Mouse (Mus musculus) activated CD4-positive, CD25-positive, alpha-beta regulatory T cell, adult 4 months (primary cell): ENCODE measurements around the gene Galr2. TPM values are rescaled to one million over a fixed set of nuclear protein-coding genes. Genes with fewer than 3 reads are reported as not detected.
"Not testable (repeated sequence)": the region's sequence is repeated elsewhere in the genome, so short reads cannot be mapped to it uniquely, and the experiment has no call there.

Experiments used
- ATAC-seq: one replicate; pipeline ENCODE4 v1.8.0; 2017
- polyA plus RNA-seq, 2 experiments: library from polyadenylated mRNA; unstranded; fragments of 100-300 nt; shearing (Covaris generic); gene quantifications; one replicate each; pipeline ENCODE4 v1.2.1; 2017

The Galr2 gene
- polyA plus RNA-seq, 2 experiments from 2014 or later: not detected

DNA sequence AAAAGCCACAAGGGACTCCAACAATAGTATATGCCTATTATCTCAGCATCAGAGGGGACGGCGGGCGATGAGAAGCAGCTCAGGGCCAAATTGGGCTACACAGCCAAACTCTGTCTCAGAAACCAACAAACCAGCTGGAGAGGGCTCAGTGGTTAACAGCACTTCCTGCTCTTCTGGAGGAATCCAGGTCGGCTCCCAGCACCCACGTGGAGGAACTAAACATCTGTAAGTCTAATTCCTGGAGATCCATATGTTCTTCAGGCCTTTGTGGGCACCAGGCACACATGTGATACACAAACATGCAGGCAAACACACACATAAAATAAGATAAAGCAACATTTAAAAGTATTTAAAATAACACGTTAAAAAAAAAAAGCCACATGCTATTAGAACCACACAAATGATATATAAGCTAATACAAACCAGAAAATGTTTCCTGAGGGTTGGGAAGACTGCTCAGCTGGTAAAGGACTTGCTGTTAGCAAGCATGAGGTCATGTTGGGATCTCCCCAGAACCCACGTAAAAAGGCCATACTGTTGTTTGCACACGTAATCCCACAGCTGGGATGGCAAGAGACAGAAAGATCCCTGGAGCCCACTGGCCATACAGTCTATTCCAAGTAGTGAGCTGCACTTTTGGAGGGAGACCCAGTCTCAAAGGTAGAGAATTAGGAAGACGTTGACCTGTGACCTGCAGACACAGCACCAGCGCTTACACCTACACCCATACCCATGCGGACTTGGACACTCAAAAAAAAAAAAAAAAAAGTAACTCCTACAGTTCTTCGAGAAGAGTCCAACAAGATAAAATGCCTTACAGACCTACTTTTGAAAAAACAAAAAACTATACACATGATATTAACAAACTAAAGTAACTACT lies 7.9 kb upstream of the Galr2 start:
- ATAC-seq: no peak

DNA sequence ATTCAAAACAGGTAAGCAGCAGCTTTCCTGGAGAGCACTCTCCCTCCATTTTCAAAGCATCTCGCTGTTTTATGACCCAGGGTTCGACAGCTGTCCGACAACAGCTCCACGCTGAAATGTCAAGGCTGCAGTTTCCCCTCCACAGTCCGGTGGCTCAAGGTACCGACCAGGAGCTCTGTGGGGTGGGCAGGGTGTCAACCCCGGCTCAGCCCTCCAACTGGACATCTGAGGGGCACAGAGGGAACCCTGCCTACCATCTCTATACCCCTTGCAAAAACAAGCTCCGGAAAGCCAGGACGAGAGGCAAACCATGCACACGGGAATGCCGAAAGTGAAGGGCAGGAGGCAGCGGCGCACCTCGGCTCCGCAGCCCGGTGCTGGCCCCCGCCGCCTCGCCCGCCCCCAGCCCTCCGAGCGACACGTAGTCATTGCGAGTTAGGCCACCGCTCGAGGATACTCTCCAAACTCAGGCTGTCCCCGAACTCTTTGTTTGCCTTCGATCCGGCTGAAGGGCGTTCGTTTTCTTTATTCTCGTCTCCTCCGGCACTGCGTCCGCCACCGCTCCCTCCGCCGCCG lies 7.2 kb upstream of the Galr2 start:
- ATAC-seq: peak; percentile 31

DNA sequence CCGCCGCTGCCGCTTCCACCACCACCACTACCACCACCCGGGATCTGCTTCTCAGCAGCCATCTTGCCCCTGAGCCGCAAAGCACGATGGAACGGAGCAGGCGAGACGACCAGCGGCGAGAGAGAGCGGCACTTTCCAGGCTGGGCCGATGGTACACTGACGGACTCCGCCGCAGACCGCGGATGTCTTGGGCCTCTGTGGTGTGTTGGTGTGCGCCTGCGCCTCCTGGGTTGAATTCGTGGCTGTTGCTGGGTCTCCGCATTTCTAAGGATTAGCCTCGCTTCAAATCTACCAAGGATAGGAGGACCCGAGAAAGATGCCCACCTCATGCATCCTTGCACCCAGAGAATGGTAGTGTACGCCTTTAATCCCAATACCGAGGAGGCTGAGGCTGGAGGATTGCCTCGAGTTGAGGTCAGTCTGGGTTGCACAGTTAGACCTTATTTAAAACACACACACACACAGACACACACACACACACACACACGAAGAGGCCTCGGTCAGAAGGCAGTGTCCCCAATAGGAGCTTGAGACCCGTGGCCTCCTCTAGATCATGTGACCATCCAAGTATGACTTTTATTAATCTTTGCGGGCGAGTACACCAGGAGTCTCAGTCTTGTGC lies 6.6 kb upstream of the Galr2 start, which contains the start of gene Srp68:
Gene Srp68, minus strand, starts transcription at position 173 of the 622 bp plus-strand sequence.
- peak; percentile 94 for ATAC-seq

DNA sequence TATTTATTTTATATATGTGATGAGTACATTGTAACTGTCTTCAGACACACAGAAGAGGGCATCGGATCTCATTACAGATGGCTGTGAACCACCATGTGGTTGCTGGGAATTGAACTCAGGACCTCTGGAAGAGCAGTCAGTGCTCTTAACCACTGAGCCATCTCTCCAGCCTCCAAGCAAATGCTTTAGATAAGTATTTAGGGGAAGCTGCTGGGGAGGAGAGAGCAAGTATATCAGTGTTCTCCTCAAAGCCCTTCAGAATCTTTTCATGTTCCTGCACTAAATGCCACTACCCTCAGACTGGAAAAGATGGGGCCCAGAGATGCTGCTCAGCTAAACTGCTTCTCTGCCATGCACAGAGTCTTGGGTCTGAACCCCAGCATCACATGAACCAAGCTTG lies 3.6 kb upstream of the Galr2 start:
- not testable (repeated sequence) for ATAC-seq

DNA sequence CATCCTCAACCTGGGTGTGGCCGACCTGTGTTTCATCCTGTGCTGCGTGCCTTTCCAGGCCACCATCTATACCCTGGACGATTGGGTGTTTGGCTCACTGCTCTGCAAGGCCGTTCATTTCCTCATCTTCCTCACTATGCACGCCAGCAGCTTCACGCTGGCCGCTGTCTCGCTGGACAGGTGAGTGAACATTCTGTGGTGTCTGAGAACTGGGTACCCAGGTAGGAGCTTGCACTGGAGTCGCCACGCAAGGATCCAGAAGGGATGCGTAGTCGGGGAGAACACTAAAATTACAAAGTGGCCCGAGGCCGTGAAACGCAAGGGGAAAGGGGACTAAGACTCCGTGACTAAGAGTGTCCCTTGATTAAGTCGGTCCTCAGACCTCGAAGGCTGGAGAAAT lies 932 bp downstream of the Galr2 start:
- ATAC-seq: no peak

DNA sequence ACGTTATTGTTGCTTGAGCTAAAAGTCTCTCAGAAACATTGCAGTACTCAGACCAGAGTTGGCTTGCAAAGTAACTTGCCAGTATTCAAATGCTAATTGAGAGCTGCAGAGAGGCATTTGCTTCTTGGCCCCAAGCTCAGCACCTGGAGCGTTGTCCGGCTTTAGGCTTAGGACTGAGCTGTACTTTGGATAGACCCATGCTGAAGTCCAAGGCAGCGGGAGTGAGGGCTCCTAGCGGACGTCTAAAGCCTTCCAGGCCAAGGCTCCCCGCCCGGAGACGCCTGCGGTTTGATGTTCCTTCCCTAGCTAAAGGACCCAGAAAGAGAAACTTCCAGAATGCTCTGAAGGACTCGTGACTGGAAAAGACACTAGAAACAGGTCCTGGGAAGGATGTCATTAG lies 1.4 kb downstream of the Galr2 start:
- ATAC-seq: no peak

DNA sequence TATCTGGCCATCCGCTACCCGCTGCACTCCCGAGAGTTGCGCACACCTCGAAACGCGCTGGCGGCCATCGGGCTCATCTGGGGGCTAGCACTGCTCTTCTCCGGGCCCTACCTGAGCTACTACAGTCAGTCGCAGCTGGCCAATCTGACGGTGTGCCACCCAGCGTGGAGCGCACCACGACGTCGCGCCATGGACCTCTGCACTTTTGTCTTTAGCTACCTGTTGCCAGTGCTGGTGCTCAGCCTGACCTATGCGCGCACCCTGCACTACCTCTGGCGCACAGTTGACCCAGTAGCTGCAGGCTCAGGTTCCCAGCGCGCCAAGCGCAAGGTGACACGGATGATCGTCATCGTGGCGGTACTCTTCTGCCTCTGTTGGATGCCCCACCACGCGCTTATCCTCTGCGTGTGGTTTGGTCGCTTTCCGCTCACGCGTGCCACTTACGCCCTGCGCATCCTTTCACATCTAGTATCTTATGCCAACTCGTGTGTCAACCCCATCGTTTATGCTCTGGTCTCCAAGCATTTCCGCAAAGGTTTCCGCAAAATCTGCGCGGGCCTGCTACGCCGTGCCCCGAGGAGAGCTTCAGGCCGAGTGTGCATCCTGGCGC lies 2.3 kb downstream of the Galr2 start:
- no peak for ATAC-seq

DNA sequence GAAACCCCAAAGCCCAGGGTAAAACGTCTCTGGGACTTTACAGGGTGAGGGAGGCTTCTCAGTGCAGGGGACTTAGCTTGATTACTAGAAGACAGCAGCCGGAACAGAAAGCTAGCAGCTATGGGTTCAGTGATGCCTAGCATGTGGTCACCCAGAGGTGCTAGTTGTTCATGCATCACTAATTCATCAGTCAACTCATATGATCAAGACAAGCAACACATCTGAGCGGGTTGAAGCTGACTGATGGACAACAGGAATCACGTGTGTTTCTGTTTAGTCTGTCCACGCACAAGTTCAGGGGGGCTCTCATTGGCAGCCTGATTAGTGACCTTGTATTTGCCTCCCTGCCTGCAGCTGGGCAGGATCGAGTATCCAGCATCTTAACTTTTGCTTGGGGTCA lies 3.2 kb downstream of the Galr2 start:
- no peak for ATAC-seq

DNA sequence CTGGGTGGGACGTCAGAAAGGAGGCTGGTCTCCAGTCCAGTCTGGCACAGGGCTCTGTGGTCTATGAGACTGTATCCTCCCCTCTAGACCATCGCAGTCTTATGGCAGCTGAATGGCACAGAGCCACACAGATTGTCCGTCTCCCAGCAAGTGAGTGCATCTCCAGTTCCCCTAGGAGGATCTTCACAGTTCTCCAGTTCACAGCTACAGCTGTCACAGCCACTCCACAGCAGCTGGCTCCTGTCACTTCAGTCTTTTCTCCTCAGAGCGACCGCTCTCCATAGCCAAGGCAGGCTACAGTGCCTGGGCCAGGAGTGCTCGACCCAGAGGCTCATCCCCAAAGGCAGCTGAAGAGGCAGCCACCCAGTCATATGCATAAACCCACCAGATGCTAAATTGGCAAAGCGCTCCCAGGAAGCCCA lies 5.0 kb downstream of the Galr2 start:
- ATAC-seq: no peak

DNA sequence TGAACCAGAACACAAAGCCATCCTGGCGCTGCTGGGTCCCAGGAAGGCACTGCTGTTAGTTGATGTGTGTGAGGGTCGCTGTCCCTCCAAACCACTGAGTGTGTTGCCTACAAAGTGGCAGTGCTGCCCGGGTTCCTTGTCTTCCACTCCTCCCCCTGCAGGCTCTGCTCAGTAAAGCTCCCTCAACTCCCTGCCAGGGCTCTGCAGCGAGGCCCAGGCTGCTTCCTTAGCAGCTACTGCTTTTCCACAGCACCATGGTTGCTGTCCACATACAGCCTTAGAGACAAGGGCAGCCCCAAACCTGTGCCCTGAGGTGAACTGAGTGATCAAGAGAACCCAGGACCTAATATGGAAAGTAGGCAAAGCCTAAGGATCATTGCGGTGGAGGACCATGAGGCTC lies 6.6 kb downstream of the Galr2 start:
- no peak for ATAC-seq

DNA sequence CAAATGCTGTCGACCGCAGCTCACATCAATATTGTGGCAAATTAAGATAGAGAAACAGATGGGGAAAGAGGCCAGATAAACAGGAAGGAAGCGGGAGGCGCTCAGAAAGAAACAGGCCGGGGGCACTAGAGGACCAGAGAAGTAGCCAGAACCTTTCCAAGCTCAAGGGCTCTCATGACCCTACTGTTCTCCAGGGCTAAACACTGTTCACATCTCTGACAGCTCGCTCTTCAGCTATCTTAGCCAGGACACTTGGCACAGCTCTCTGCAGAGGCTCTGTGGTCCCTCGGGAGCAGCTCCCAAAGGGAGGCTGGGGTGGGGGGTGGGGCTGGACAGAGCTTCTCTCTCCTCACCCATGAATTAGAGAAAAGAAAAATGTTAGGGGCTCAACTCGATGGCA lies 9.8 kb downstream of the Galr2 start:
- no peak for ATAC-seq

DNA sequence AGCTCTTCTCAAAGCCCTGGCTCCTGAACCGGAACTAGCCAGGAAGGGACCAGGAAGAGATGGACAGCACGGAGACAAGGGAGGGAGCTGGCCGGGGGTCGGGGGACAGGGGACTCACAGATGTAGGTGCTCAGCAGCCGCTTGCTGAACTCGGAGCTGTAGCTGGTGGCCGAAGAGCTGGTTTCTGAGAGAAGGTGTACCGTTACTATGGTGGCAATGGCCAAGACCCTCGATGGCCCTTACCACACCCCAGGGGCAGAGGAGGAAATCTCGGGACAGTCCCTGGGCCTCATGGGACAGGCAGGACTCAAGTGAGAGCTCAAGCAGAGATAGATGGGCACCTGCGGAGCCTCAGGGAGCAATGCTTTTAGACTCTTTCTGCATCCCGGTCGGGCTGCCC lies 11.7 kb downstream of the Galr2 start:
- no peak for ATAC-seq

DNA sequence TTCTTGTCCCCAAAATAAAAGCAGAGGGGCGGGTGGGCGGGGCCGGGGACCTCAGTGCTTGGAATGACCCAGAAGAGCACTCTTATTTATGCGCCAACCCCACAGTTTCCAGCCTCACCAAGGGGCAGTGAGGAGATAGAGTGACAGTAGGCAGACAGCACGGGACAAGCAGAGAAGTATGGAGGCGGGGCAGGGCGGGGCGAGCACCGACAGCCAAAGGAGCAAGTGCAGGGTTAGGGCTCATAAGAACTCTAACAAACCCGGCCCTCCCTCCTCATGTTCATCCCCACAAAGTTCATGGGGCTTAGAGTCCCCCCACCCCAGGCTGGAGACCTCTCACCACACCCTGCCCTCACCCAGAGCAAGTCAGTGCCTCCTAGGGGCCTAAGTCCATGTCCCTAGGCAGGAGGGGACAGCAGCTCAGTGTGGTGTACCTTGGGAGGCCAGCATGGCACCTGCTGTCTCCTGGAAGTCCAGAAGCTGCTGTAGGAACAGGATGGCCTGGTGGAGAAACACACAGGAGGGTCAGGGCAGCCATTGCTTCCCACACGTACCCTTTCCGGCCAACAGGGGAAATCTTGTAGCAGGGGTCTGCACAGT lies 12.9 kb downstream of the Galr2 start:
- no peak for ATAC-seq

DNA sequence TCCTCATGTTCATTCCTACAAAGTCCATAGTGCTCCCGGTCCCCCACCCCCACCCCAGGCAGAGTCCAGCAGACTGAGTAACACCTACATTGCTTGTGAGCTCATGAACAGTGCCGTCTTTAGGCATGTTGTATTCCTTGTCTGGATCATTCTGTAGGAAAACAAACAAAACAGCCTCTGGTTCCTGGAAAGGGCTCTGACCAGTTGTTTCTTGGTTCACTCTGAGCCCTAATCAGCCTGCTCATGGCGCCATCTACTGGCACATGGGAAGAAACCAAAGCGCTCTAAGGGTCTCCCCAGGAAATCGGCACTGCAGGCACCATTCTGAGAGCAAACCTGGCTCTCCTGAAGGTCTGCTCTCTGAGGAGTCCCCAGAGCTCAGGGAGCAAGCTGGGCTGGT lies 13.6 kb downstream of the Galr2 start:
- no peak for ATAC-seq

DNA sequence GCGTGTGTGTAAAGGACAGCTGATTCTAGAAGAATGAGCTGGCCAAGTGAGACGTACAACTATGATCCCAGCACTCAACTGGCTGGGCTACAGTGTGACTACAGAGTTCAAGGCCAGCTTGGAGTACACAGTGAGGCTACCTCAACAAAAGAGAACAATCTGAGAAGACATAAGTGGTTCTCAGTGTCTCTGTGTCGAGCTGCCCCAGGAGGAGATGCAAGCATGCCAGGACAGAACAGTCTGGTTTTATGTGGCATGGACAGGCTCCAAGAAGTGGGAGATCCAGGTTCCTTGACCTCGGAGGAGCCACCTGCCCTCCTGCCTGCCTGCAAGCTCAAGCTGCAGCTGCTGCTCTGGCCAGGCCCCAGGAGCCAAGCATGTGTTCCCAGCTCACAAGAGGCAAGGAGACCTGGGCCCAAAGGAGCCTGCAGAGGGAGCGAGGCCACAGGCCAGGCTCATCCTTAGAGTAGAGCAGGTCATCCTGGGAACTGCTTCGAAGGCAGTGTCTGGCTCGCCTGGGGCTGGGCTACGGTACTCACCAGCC lies 15.5 kb downstream of the Galr2 start:
- ATAC-seq: no peak

DNA sequence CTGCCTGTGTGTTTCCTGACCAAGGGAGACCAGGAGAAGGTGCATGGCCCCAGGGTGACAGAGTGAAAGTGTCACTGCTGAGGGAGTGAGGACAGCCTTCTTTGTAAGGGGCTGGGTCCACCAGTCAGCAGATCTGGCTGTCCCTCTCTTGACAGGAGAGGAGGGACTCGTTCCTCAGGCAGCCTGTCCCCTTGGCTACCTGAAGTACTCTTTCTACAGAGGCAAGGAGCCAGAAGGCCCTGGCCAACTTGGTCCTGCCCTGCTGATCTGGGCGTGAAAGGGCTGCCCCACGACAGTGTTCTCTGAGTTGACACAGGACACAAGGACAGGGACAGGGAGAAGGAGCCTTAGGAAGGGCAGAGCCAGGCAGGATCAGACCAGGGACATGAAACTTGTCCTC lies 16.3 kb downstream of the Galr2 start:
- no peak for ATAC-seq

DNA sequence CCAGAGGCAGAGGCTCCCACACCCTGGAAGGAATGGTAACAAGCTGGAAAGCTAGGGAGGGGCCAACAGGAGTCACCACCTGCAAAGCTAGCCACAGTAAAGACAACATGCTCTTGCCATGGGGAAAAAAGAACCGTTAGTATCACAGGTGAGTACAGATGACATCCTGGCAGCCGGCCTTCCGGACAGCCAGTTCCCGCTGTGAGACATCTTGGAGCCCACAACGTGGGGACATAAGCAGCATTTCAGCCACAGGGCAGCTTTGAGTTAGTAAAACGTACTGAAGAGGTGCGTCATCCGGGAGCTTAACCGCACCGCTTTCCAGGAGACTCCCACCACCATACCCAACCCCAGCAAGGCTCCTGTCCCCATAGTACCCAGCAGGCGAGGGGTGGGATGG lies 17.5 kb downstream of the Galr2 start:
- ATAC-seq: no peak

DNA sequence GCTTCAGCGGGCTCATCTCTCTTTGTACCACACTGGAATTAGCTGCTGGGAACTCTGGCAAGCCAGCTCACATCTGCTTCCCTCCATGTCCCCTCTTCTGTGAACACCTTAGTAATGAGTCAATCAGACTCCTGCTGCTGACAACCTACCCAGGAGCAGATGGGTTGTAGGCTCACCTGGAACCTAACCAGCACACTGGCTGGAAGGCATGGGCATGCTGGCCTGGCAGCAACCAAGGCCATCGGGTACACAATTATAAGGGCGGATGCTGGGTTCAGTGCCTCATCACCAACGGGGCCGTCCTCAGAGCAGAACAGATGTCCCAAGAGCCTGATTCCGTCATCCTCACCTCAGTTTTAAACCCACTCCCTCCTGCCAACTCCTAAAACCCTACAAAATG lies 17.9 kb downstream of the Galr2 start:
- ATAC-seq: no peak

DNA sequence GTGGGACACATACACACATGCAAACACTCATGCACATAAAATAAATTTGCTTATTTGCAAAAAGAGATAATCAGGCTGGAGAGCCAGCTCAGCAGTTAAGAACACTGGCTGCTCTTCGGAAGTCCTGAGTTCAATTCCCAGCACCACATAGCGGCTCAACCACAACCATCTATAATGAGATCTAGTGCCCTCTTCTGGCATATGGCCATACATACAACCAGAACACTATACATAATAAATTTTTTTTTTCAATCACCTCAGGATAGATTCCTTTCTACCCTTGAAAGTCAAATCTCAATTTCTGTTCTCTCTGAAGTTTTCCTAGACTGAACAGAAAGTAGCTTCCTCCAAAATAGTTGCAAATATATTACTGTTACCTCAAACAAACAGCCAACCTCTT lies 24.7 kb downstream of the Galr2 start:
- ATAC-seq: no peak

DNA sequence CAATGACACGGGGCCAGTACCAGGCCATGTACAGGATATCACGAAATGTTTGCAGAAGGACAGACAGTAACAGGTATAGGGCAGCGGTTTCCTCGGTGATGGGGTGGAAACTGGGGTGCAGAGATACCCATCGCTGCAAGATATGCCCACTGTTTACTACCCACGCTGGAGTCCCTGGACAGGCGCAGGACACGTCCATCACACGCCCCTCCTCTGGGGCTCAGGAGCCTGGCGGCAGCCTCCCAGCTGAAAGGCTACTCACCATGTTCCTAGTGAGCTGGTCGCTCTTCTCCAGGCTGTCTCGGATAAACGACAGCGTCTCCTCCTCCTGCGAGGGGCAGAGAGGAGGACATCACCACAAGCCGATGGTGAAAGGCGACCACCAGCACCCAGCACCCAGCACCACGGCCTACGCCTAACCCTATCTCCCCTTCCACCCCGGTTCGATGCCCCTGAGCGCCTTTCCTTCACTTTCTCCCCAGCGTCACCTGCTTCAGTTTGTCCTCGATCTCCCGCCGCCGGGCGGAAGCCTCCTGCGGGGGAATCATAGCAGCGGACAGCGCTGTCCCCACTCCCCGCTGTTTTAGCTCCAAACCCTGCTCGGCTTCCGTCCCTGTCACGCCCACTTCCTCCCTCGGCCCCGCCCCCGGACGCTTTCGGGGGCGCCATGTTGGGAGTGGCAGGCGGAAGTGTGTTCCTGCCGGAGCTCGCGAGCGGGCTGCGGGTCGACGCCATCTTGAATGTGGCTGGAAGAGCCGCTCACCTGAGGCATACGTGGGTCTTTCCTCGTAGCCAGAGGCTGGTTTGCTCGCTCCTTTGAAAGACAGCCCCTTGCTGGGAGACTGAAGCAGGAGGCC lies 25.6 kb downstream of the Galr2 start:
- ATAC-seq: peak; percentile 90

DNA sequence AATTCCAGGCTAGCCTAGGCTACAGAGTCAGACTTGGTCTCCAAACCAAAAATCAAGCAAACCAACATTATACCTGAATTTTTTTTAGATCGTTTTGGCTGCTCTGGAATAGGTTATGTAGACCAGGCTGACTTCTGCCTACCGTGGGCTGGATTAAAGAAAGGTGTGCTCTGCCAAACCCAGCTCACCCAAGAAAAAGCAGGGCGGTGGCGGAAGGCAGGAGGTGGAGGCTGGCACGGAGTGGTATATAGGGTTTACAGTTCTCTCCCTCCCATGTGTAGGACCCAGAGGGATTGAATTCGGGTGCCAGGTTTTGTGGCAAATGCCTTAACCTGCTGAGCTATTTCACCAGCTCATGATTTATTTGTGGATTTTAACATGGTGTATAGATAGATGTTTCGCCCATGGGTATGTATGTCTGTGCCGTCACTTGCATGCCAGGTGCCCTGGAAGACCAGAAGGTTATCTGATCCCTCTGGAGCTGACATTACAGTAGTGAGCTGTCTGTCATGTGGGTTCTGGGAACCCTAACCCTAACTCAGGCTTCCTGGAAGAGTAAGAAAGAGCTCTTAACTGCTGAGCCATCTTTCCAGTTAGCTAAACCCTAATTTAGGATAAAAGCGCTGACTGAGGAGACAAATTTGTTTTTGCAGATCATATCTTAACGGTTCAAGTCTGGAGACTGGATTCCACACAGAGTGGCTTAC lies 26.4 kb downstream of the Galr2 start, which contains the start of gene Exoc7:
Gene Exoc7, minus strand, starts transcription at position 215 of the 707 bp plus-strand sequence.
- no peak for ATAC-seq
